Mouse (Mus musculus) urinary bladder, postnatal 36 days (tissue): ENCODE data around the gene Myh9.
A peak's percentile ranks its signal among the peaks of the same experiment; 100 is the strongest.
"Not testable (repeated sequence)": the region's sequence is repeated elsewhere in the genome, so short reads cannot be mapped to it uniquely, and the experiment has no call there.

ENCODE experiments used
- DNase-seq, 2 experiments: peaks; one replicate each; pipeline ENCODE4 v3.0.0; 2022; ENCODE audit warnings: low spot score in 2 of 2, mixed read lengths in 1 of 2

Gene Myh9

GRCm38 (mm10) chr15:77867231-77867968 is 25.4 kb upstream of the Myh9 start:
- not testable (repeated sequence) for DNase-seq

GRCm38 (mm10) chr15:77866583-77867220 is 24.7 kb upstream of the Myh9 start:
- DNase-seq = peak in 1 of 2 experiments; percentile 21

GRCm38 (mm10) chr15:77864063-77864758 is 22.2 kb upstream of the Myh9 start:
- DNase-seq = no peak

- no peak for DNase-seq
Measured at GRCm38 (mm10) chr15:77862991-77863972, 21.3 kb upstream of the Myh9 start.

GRCm38 (mm10) chr15:77860081-77860665 is 18.2 kb upstream of the Myh9 start:
- DNase-seq = no peak

GRCm38 (mm10) chr15:77857662-77858156 is 15.7 kb upstream of the Myh9 start:
- peak; percentile 79 to 85 for DNase-seq

GRCm38 (mm10) chr15:77856541-77856940 is 14.6 kb upstream of the Myh9 start:
- DNase-seq = no peak

- DNase-seq = no peak
Measured at GRCm38 (mm10) chr15:77855301-77855700, 13.3 kb upstream of the Myh9 start.

GRCm38 (mm10) chr15:77852001-77852400 is 10.0 kb upstream of the Myh9 start:
- DNase-seq = no peak

GRCm38 (mm10) chr15:77851136-77851535 is 9.2 kb upstream of the Myh9 start:
- DNase-seq = no peak

- DNase-seq = no peak
Measured at GRCm38 (mm10) chr15:77849572-77850229, 7.7 kb upstream of the Myh9 start.

- DNase-seq = no peak
Measured at GRCm38 (mm10) chr15:77849039-77849436, 7.1 kb upstream of the Myh9 start.

GRCm38 (mm10) chr15:77848415-77849038 is 6.6 kb upstream of the Myh9 start:
- no peak for DNase-seq

GRCm38 (mm10) chr15:77847826-77848225 is 5.9 kb upstream of the Myh9 start:
- no peak for DNase-seq

- no peak for DNase-seq
Measured at GRCm38 (mm10) chr15:77847108-77847507, 5.1 kb upstream of the Myh9 start.

GRCm38 (mm10) chr15:77845931-77846595 is 4.1 kb upstream of the Myh9 start:
- not testable (repeated sequence) for DNase-seq

- peak in 1 of 2 experiments; percentile 61 for DNase-seq
Measured at GRCm38 (mm10) chr15:77844955-77845635, 3.1 kb upstream of the Myh9 start.

GRCm38 (mm10) chr15:77844048-77844447 is 2.1 kb upstream of the Myh9 start:
- no peak for DNase-seq
